In genomic region chr5:140795176-140795575, GRCm38 (mm10) we compare ENCODE assay signal across 12 mouse cellular contexts. TPM values are rescaled to one million over a fixed set of nuclear protein-coding genes. Genes with fewer than 3 reads are reported as not detected.
A peak's percentile ranks its signal among the peaks of the same experiment; 100 is the strongest.
DNase-seq lines count a peak whose midpoint lies in the region; ATAC-seq and TF ChIP-seq lines count a peak whose summit lies in the region.
"Had no signal": no experiment of that assay in that cellular context is flagged by ENCODE, and none has a peak within 500 bp of the region (broad histone marks: within the 10 kb centered on the region; RNA-seq: fewer than 3 reads in every experiment).

No protein-coding gene starts in this region.

- no peak overlapping the region for H3K4me2 ChIP-seq in stomach, embryonic 14.5 days (replicated peaks; ENCODE audit: low read depth, low read length)
- H3K4me2 ChIP-seq in stomach, postnatal 0 days (replicated peaks; ENCODE audit: low read depth), result no peak overlapping the region
- 0 out of 2 replicates have a peak overlapping the region, but pooled peaks have one; percentile 6 for H3K4me2 ChIP-seq in heart, embryonic 12.5 days

- TF ChIP-seq POLR2A in liver, adult 2 months (IDR thresholded peaks at IDR 0.05; ENCODE audit: extremely low read depth, insufficient read depth, low read length), result no peak

- TF ChIP-seq EP300 in stomach, postnatal 0 days (optimal IDR thresholded peaks at IDR 0.05), result no peak

- H3K4me1 ChIP-seq in stomach, embryonic 14.5 days (ENCODE audit: control insufficient read depth, insufficient read depth, low read length), result peaks cover 53% of the 10 kb centered on the region
- H3K4me1 ChIP-seq in stomach, postnatal 0 days (replicated peaks; ENCODE audit: control insufficient read depth, insufficient read depth), result peaks cover 19% of the 10 kb centered on the region
- H3K4me1 ChIP-seq in heart, embryonic 12.5 days (replicated peaks), result peaks cover 81% of the 10 kb centered on the region
- peaks cover 64% of the 10 kb centered on the region for H3K4me1 ChIP-seq in liver, adult 2 months (ENCODE audit: control insufficient read depth, insufficient read depth, low read length)

- peak overlapping the region; percentile 2; the same call in 1 of the 2 replicates for H3K27ac ChIP-seq in stomach, embryonic 14.5 days (ENCODE audit: low read length)
- no peak overlapping the region for H3K27ac ChIP-seq in stomach, postnatal 0 days (replicated peaks)
- H3K27ac ChIP-seq in heart, embryonic 12.5 days (ENCODE audit: poor library complexity, severe bottlenecking), result peak overlapping the region; percentile 73
- H3K27ac ChIP-seq in liver, adult 2 months (replicated peaks; ENCODE audit: insufficient read depth, low read depth, low read length), result peak overlapping the region; percentile 97

- WGBS in stomach, embryonic 14.5 days, result 47% methylated on average over 2 of the region's 2 CpGs
- WGBS in stomach, postnatal 0 days, result 56% methylated on average over 2 of the region's 2 CpGs
- WGBS in heart, embryonic 12.5 days, result 15% methylated on average over 2 of the region's 2 CpGs
- 10% methylated on average over 2 of the region's 2 CpGs for WGBS in liver, adult 2 months

- no peak overlapping the region for H3K4me3 ChIP-seq in stomach, embryonic 14.5 days (ENCODE audit: low read depth, low read length)
- H3K4me3 ChIP-seq in stomach, postnatal 0 days (ENCODE audit: low read depth, low read length), result no peak overlapping the region
- H3K4me3 ChIP-seq in heart, embryonic 12.5 days, result no peak overlapping the region
- no peak overlapping the region for H3K4me3 ChIP-seq in liver, adult 2 months (ENCODE audit: insufficient read depth, low read depth, low read length)

- no peaks in the 10 kb centered on the region for H3K9me3 ChIP-seq in stomach, embryonic 14.5 days (ENCODE audit: control insufficient read depth, low read depth, low read length)
- no peaks in the 10 kb centered on the region for H3K9me3 ChIP-seq in stomach, postnatal 0 days (ENCODE audit: control insufficient read depth, low read length)
- no peaks in the 10 kb centered on the region for H3K9me3 ChIP-seq in heart, embryonic 12.5 days (replicated peaks)

- peaks cover 35% of the 10 kb centered on the region for H3K79me2 ChIP-seq in liver, adult 2 months (ENCODE audit: control insufficient read depth, insufficient read depth, low read length)

- no peak for TF ChIP-seq CTCF in stomach, postnatal 0 days (IDR thresholded peaks at IDR 0.05; ENCODE audit: low read depth)
- TF ChIP-seq CTCF in liver, adult 2 months (IDR thresholded peaks at IDR 0.05; ENCODE audit: low read depth, low read length), result no peak

- no peaks in the 10 kb centered on the region for H3K36me3 ChIP-seq in stomach, embryonic 14.5 days (ENCODE audit: control insufficient read depth, insufficient read depth, low read length)
- no peaks in the 10 kb centered on the region for H3K36me3 ChIP-seq in stomach, postnatal 0 days (ENCODE audit: control insufficient read depth, insufficient read depth, low read length)
- H3K36me3 ChIP-seq in heart, embryonic 12.5 days, result no peaks in the 10 kb centered on the region
- no peaks in the 10 kb centered on the region for H3K36me3 ChIP-seq in liver, adult 2 months (ENCODE audit: control insufficient read depth, insufficient read depth, low read length)

- no peak for DNase-seq in stomach, postnatal 0 days (ENCODE audit: low spot score)
- DNase-seq in liver, adult 2 months (ENCODE audit: extremely low read depth, low read depth, low spot score), result peak; percentile 99
- DNase-seq in cerebellum, postnatal 36 days, result no peak
- DNase-seq in T-cell, adult 2 months (ENCODE audit: low spot score), result no peak
- DNase-seq in layer of hippocampus, adult 9-11 months, result no peak
- DNase-seq: adrenal gland, postnatal 14 days; cerebellum, postnatal 14 days; forebrain, postnatal 0 days; kidney, adult 11 months; spleen, adult 18-20 months had no signal

- no peaks in the 10 kb centered on the region for H3K27me3 ChIP-seq in stomach, embryonic 14.5 days (ENCODE audit: control insufficient read depth, insufficient read depth, low read length)
- no peaks in the 10 kb centered on the region for H3K27me3 ChIP-seq in stomach, postnatal 0 days (ENCODE audit: control insufficient read depth, insufficient read depth, low read length)
- no peaks in the 10 kb centered on the region for H3K27me3 ChIP-seq in heart, embryonic 12.5 days (replicated peaks)
- no peaks in the 10 kb centered on the region for H3K27me3 ChIP-seq in liver, adult 2 months (ENCODE audit: control insufficient read depth, insufficient read depth, low read length)

- ATAC-seq in stomach, embryonic 14.5 days (ENCODE audit: insufficient number of reproducible peaks, insufficient read depth, low FRiP score, low read depth), result no peak
- ATAC-seq in stomach, postnatal 0 days (ENCODE audit: low FRiP score, low TSS enrichment), result no peak
- ATAC-seq in heart, embryonic 12.5 days (ENCODE audit: insufficient number of reproducible peaks, low FRiP score), result no peak
- ATAC-seq: forebrain, postnatal 0 days had no signal

- no peak overlapping the region for H3K9ac ChIP-seq in stomach, embryonic 14.5 days (replicated peaks; ENCODE audit: low read depth, low read length)
- no peak overlapping the region for H3K9ac ChIP-seq in stomach, postnatal 0 days (ENCODE audit: low read length)
- H3K9ac ChIP-seq in heart, embryonic 12.5 days, result no peak overlapping the region
- H3K9ac ChIP-seq in liver, adult 2 months (ENCODE audit: low read depth, low read length), result peak overlapping the region; percentile 38; the same call in 1 of the 2 replicates
- H3K9ac ChIP-seq: forebrain, postnatal 0 days had no signal

RNA-seq across cellular contexts. Expression of gene Gna12, which starts 35.1 kb away (rescaled TPM):
- polyA plus RNA-seq in stomach, embryonic 14.5 days (2014; fragmentation: Nextera tagmentation; extraction: Ambion mirVana), result 16.2 and 17.2 TPM in 2 replicates
- 19.6 and 24.8 TPM in 2 replicates for polyA plus RNA-seq in stomach, postnatal 0 days (2015; fragmentation: Nextera tagmentation; extraction: Ambion mirVana)
- 48.5 and 50.6 TPM in 2 replicates for polyA plus RNA-seq in heart, embryonic 12.5 days (2016; fragmentation: Nextera tagmentation; extraction: Ambion mirVana)
- total RNA-seq in liver, adult 2 months (2014; rRNA removed), result 43.1 and 56.9 TPM in 2 replicates
- 85.1 and 88.2 TPM in 2 replicates for polyA plus RNA-seq in liver, adult 2 months (2012; rRNA removed)
